Mouse (Mus musculus) myocyte (in vitro differentiated cells): ENCODE data around the gene Olfr686.

ENCODE experiments used
- CEBPB ChIP-seq: IDR thresholded peaks from 2 replicates; pipeline ENCODE4 v1.6.1; 2011; ENCODE audit warnings: mild to moderate bottlenecking, moderate library complexity; ENCODE audit not compliant: poor library complexity, insufficient read depth, severe bottlenecking
- E2F4 ChIP-seq: IDR thresholded peaks from one replicate; pipeline ENCODE4 v1.6.1; 2011; ENCODE audit warnings: mild to moderate bottlenecking, control low read depth, moderate library complexity; ENCODE audit not compliant: insufficient read depth
- MAX ChIP-seq: IDR thresholded peaks from one replicate; pipeline ENCODE4 v1.6.1; 2011; ENCODE audit warnings: low read depth, mild to moderate bottlenecking, control low read depth
- MYOD1 ChIP-seq, 3 experiments: IDR thresholded peaks; one replicate each; pipeline ENCODE4 v1.6.1; 2011; ENCODE audit warnings: control low read depth in 2 of 3, low read depth in 2 of 3, mild to moderate bottlenecking in 2 of 3, moderate library complexity in 1 of 3; ENCODE audit not compliant: insufficient read length in 2 of 3, control insufficient read depth in 1 of 3
- MYOG ChIP-seq, 3 experiments: IDR thresholded peaks; one replicate each; pipeline ENCODE4 v1.6.1; 2011; ENCODE audit warnings: control low read depth in 2 of 3, low read depth in 2 of 3, mild to moderate bottlenecking in 2 of 3; ENCODE audit not compliant: insufficient read length in 2 of 3, control insufficient read depth in 1 of 3, insufficient read depth in 1 of 3
- POLR2A ChIP-seq: IDR thresholded peaks from one replicate; pipeline ENCODE4 v1.6.1; 2011; ENCODE audit warnings: low read depth, mild to moderate bottlenecking, control low read depth, moderate library complexity; ENCODE audit not compliant: insufficient read length
- POLR2AphosphoS2 ChIP-seq: IDR thresholded peaks from one replicate; pipeline ENCODE4 v1.6.1; 2011; ENCODE audit warnings: low read depth, control low read depth; ENCODE audit not compliant: insufficient read length
- REST ChIP-seq: IDR thresholded peaks from one replicate; pipeline ENCODE4 v1.6.1; 2011; ENCODE audit warnings: mild to moderate bottlenecking, control low read depth, moderate library complexity; ENCODE audit not compliant: insufficient read depth, insufficient read length
- SRF ChIP-seq: IDR thresholded peaks from one replicate; pipeline ENCODE4 v1.6.1; 2011; ENCODE audit warnings: low read depth; ENCODE audit not compliant: control insufficient read depth, insufficient read length
- TCF12 ChIP-seq: IDR thresholded peaks from one replicate; pipeline ENCODE4 v1.6.1; 2011; ENCODE audit warnings: mild to moderate bottlenecking, control low read depth; ENCODE audit not compliant: poor library complexity, insufficient read depth, severe bottlenecking
- TCF3 ChIP-seq: IDR thresholded peaks from one replicate; pipeline ENCODE4 v1.6.1; 2011; ENCODE audit warnings: low read depth, control low read depth; ENCODE audit not compliant: insufficient read length
- USF1 ChIP-seq: IDR thresholded peaks from one replicate; pipeline ENCODE4 v1.6.1; 2011; ENCODE audit warnings: low read depth, mild to moderate bottlenecking, control low read depth, moderate library complexity

GRCm38 (mm10) chr7:105207385-105207784 is at the start of gene Olfr686:
- TF ChIP-seq MYOD1 (IDR thresholded peaks at IDR 0.05; ENCODE audit: control insufficient read depth in 1 of 3, insufficient read length in 2 of 3, low read depth in 2 of 3) (no peak), TCF12 (no peak), MYOG (IDR thresholded peaks at IDR 0.05; ENCODE audit: control insufficient read depth in 1 of 3, insufficient read depth in 1 of 3, insufficient read length in 2 of 3, low read depth in 2 of 3) (no peak), USF1 (no peak), POLR2A (no peak), POLR2AphosphoS2 (no peak), E2F4 (no peak), MAX (no peak), REST (no peak), CEBPB (no peak), TCF3 (no peak), SRF (no peak)
